Mouse (Mus musculus) gastrocnemius, adult 18-20 months (tissue): Measurements from ENCODE around the gene Vps29. TPM values are rescaled to one million over a fixed set of nuclear protein-coding genes. Genes with fewer than 3 reads are reported as not detected.

Experiments
- DNase-seq: peaks from one replicate; pipeline ENCODE4 v3.0.0; 2021; ENCODE audit warnings: low spot score
- total RNA-seq, 2 experiments: library from RNA; stranded (reverse); gene quantifications; 2 replicates each; pipeline ENCODE4 v1.2.3; 2021

The Vps29 gene
- total RNA-seq, 2 experiments from 2014 or later, result 43.7 to 48.5 TPM

GRCm38 (mm10) chr5:122397495-122397894, 43.3 kb downstream of the Vps29 start:
- no peak for DNase-seq

DNA sequence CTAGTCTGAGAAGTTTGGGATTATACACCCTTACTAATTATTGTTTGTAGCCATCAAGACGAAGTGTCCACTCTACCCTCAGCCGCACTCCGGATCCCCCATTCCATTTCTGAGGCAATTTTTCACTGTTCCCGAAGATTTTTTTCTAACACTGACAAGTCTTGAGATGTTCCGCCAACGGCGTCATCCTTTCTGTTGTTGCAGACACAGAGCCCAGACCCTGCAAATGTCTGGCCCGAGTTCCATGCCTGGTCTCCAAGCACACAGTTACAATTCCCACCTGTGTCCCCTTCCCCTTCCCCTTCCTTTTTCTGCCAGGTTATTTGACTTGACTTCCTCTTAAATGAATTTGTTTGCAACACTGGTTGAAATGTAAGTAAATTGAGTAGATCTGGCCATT, 45.7 kb downstream of the Vps29 start:
- no peak for DNase-seq

- peak; percentile 85 for DNase-seq
These were observed 46.6 kb downstream of the Vps29 start for GRCm38 (mm10) chr5:122400628-122401302.

- DNase-seq, result peak; percentile 82
These were observed 47.1 kb downstream of the Vps29 start for GRCm38 (mm10) chr5:122401303-122401640.

DNA sequence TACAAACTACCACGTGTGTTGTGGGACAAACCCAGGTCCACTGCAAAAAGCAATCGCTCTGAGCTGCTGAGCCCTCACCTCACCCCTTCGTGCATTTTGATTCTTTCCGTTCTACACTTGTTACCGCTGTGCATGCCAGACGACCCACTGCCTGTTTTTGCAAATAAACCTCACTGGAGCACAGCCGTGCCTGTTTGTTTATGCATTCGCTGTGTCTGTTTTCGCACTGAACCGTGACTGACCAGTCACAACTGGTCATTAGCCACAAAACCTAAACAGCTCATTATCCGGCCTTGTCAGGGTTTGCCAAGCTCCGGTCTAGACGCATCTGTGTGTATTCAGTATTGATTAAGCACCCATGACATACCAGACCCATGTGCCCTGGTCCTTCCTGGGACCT, 48.0 kb downstream of the Vps29 start:
- DNase-seq, result no peak

DNA sequence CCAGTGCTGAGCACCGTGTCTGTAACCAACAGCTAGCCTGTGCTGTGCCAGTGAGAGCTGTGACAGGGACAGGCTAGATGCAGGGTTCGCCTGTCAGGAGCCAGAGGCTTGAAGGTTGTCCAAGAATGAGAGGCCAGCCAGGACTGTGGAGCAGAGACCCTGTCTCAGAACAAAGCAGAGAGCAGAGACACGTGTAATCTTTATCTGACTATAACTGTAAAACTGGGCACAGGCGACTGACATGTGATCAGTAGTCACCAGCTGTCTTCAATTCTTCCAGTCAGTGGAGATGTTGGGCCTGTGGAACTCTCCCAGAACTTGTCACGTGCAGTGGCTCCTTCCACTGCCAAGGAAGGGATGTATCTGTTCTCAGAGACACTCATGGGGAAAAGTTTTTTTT, 48.6 kb downstream of the Vps29 start:
- peak; percentile 56 for DNase-seq

GRCm38 (mm10) chr5:122403362-122403761, 49.2 kb downstream of the Vps29 start:
- DNase-seq, result no peak

DNA sequence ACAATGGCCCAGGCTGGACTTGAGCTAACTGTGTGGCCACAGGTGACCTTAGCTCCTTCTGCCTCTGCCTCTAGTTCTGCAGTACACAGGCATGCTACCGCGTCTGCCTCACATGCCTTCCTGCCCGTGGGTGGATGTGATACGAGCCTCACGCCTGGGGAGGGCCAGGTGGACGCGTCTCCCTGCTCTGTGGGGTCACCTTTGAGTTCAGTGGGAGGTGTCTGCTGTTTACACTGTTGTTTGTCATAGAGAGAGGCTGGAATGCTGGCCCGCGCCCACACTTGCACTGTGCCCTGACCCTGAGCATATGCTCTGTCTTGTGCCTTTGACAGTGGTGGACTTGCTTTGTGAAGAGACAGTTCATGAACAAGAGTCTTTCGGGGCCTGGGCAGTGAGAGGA, 51.4 kb downstream of the Vps29 start:
- DNase-seq, result no peak

- no peak for DNase-seq
These were observed 55.8 kb downstream of the Vps29 start for GRCm38 (mm10) chr5:122409692-122410645.

GRCm38 (mm10) chr5:122411892-122412291, 57.7 kb downstream of the Vps29 start:
- no peak for DNase-seq

DNA sequence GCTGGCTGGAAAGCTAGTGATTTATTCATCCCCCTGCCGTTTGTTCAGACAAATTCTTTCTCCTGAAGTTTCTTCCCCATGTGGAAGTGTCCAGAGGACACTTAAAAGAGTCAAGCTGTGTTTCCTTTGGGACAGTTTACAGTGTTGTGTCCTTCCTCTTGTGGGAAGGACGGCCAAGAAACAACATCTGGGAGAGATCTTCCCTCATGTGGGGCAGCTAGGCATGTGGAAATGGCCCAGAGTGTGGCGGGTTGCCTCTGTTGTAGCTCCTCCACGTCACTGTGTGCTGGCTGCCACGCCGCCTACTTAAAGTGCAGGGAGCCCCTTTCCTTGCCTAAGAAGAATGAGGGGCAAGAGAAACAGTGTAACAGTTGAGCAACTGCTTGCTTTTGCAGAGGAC, 58.7 kb downstream of the Vps29 start:
- DNase-seq, result no peak

DNA sequence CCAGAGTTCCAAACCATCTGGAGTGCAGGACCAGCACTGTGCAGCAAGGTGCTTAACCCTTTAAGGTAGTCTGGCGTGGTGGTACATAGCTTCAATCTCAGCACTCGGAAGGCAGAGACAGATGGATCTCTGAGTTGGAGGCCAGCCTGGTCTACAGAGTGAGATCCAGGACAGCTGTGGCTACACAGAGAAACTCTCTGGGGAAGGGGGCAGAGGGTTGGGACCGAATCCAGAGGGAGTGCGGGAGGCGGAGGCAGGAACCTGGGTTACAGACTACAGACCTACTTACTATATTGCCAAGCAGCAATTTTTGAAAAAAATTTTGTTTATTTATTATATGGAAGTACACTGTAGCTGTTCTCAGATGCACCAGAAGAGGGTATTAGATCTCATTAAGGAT, 60.2 kb downstream of the Vps29 start:
- no peak for DNase-seq

Other genes with a start within 250 kb of the Vps29 start
- not detected for gene Ccdc63, start 213.5 kb upstream of the Vps29 start, total RNA-seq
- gene Ppp1cc, start 196.1 kb upstream of the Vps29 start, total RNA-seq, result 100 to 1,000 TPM; 125 to 143 TPM
- gene Hvcn1, start 147.6 kb upstream of the Vps29 start, total RNA-seq, result 1 to 10 TPM in 1 of 2 experiments, under 1 TPM in 1; 0.80 to 1.2 TPM
- 1 to 10 TPM; 1.3 to 2.0 TPM for gene Tctn1, start 89.9 kb upstream of the Vps29 start, total RNA-seq
- 10 to 100 TPM; 91.6 to 96.4 TPM for gene Pptc7, start 70.0 kb upstream of the Vps29 start, total RNA-seq
- under 1 TPM; 0.27 to 0.69 TPM for gene Rad9b, start 136 bp upstream of the Vps29 start, total RNA-seq
- 10 to 100 TPM; 32.8 to 35.3 TPM for gene Gpn3, start 17.5 kb downstream of the Vps29 start, total RNA-seq
- gene Fam216a, start 18.0 kb downstream of the Vps29 start, total RNA-seq, result 1 to 10 TPM; 4.5 to 5.4 TPM
- 10 to 100 TPM; 54.0 to 63.0 TPM for gene Arpc3, start 37.5 kb downstream of the Vps29 start, total RNA-seq
- gene Anapc7, start 67.3 kb downstream of the Vps29 start, total RNA-seq, result 10 to 100 TPM; 14.9 to 16.0 TPM
- 100 to 1,000 TPM; 447 to 563 TPM for gene Atp2a2, start 147.9 kb downstream of the Vps29 start, total RNA-seq